Mouse (Mus musculus) spleen, adult 2 months (tissue): ENCODE results near the gene Pigh. TPM values are rescaled to one million over a fixed set of nuclear protein-coding genes. Genes with fewer than 3 reads are reported as not detected.

Experiments used
- DNase-seq, 2 experiments: peaks; one replicate each; pipeline versions ENCODE4 v3.0.0 to v3.0.0-alpha.2; 2012 to 2021; ENCODE audit warnings: low spot score in 2 of 2, low read depth in 1 of 2
- H3K27ac ChIP-seq: fragments of 200-500 bp; 2 replicates; pipeline ENCODE4 v1.5.1; 2012; ENCODE audit warnings: low read length, inconsistent platforms; ENCODE audit not compliant: insufficient read depth
- H3K27me3 ChIP-seq: fragments of 200-500 bp; 2 replicates; pipeline ENCODE4 v1.6.1; 2012; ENCODE audit warnings: mild to moderate bottlenecking, moderate library complexity, low read length, inconsistent platforms; ENCODE audit not compliant: control insufficient read depth, insufficient read depth
- H3K36me3 ChIP-seq: fragments of 200-500 bp; 2 replicates; pipeline ENCODE4 v1.6.1; 2012; ENCODE audit warnings: mild to moderate bottlenecking, low read length, inconsistent platforms; ENCODE audit not compliant: control insufficient read depth, insufficient read depth
- H3K4me1 ChIP-seq: fragments of 200-500 bp; 2 replicates; pipeline ENCODE4 v1.6.1; 2011; ENCODE audit warnings: inconsistent platforms; ENCODE audit not compliant: control insufficient read depth, insufficient read depth, insufficient read length
- H3K4me3 ChIP-seq: fragments of 200-500 bp; 2 replicates; pipeline ENCODE4 v1.5.1; 2011; ENCODE audit warnings: mild to moderate bottlenecking, inconsistent platforms; ENCODE audit not compliant: insufficient read depth, insufficient read length; ENCODE audit errors: extremely low read depth
- CTCF ChIP-seq: fragments of 200-500 bp; IDR thresholded peaks from 2 replicates; pipeline ENCODE4 v1.5.1; 2011; ENCODE audit warnings: mild to moderate bottlenecking, inconsistent platforms; ENCODE audit not compliant: insufficient read depth, insufficient read length, insufficient replicate concordance; ENCODE audit errors: extremely low read depth
- POLR2A ChIP-seq: fragments of 200-500 bp; IDR thresholded peaks from 2 replicates; pipeline ENCODE4 v1.6.1; 2011; ENCODE audit warnings: low read depth, low read length, inconsistent platforms
- WGBS: fragments of 180-500 bp; shearing (Covaris S2); methylation state at CpG from one replicate; pipeline ENCODE4 v1.1.7; 2018; 5-methylcytosine and 5-hydroxymethylcytosine counted together
- polyA plus RNA-seq: library from polyadenylated mRNA; depleted of rRNA; stranded (reverse); fragments of >200 nt; gene quantifications from 2 replicates; pipeline ENCODE4 v1.2.3, GENCODE M21; 2012; rRNA removed

Pigh gene
- polyA plus RNA-seq, 1 experiment = 9.0 TPM

- Histone ChIP-seq H3K36me3 (no peaks in the 10 kb centered on the region), H3K27ac (no peak overlapping the region), H3K4me1 (no peaks in the 10 kb centered on the region), H3K27me3 (no peaks in the 10 kb centered on the region), H3K4me3 (no peak overlapping the region)
- 75% methylated on average over 6 of the region's 6 CpGs for WGBS
- DNase-seq = no peak
- TF ChIP-seq POLR2A = no peak
- TF ChIP-seq CTCF = no peak
Observed at GRCm38 (mm10) chr12:79046171-79046570, 43.3 kb downstream of the Pigh start.

- no peaks in the 10 kb centered on the region for H3K4me1 ChIP-seq
- WGBS = 89% methylated on average over 8 of the region's 8 CpGs
Observed at GRCm38 (mm10) chr12:79044668-79045067, 44.8 kb downstream of the Pigh start.

GRCm38 (mm10) chr12:79041436-79041835 is 48.0 kb downstream of the Pigh start:
- no peaks in the 10 kb centered on the region for H3K4me1 ChIP-seq
- DNase-seq = no peak
- TF ChIP-seq CTCF (no peak), POLR2A (no peak)
- H3K27me3 ChIP-seq = no peaks in the 10 kb centered on the region
- no peak overlapping the region for H3K27ac ChIP-seq
- H3K36me3 ChIP-seq = no peaks in the 10 kb centered on the region
- H3K4me3 ChIP-seq = no peak overlapping the region

More at GRCm38 (mm10) chr12:79044668-79045067, 44.8 kb downstream of the Pigh start:
- DNase-seq = no peak
- TF ChIP-seq CTCF = no peak
- TF ChIP-seq POLR2A = no peak
- H3K4me3 ChIP-seq = no peak overlapping the region
- no peaks in the 10 kb centered on the region for H3K36me3 ChIP-seq
- no peaks in the 10 kb centered on the region for H3K27me3 ChIP-seq
- H3K27ac ChIP-seq = no peak overlapping the region

- no peaks in the 10 kb centered on the region for H3K4me1 ChIP-seq
- no peak overlapping the region for H3K27ac ChIP-seq
- H3K36me3 ChIP-seq = no peaks in the 10 kb centered on the region
- TF ChIP-seq POLR2A (no peak), CTCF (no peak)
- 89% methylated on average over 11 of the region's 11 CpGs for WGBS
- H3K4me3 ChIP-seq = no peak overlapping the region
- DNase-seq = no peak
- no peaks in the 10 kb centered on the region for H3K27me3 ChIP-seq
Observed at GRCm38 (mm10) chr12:79040201-79040827, 49.1 kb downstream of the Pigh start.

DNA sequence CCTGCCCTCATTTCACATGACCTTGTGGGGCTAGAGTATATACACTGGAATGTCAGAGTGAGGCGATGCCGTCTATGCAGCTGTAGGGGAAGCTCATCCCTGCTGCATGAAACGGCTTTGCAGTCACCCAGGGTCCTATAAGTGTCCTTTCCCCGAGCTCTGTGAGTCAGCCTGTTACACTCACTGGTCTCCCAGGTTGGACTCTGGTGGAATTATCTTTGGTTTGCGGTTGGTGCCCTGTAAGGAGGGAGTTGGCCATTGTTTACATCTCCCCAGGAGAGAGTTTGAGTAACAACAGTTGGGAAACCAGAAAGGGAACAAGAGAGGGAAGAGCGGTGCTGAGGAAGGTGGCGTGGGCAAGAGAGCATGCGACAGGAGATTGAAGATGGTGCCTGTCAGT is 49.7 kb downstream of the Pigh start:
- H3K27me3 ChIP-seq = no peaks in the 10 kb centered on the region; the same call in 1 of the 2 replicates
- H3K36me3 ChIP-seq = no peaks in the 10 kb centered on the region
- no peak overlapping the region for H3K4me3 ChIP-seq
- H3K27ac ChIP-seq = no peak overlapping the region
- 91% methylated on average over 8 of the region's 8 CpGs for WGBS
- DNase-seq = no peak
- no peaks in the 10 kb centered on the region for H3K4me1 ChIP-seq
- TF ChIP-seq POLR2A = no peak
- TF ChIP-seq CTCF = no peak

- no peaks in the 10 kb centered on the region for H3K36me3 ChIP-seq
- no peak for TF ChIP-seq POLR2A
- TF ChIP-seq CTCF = no peak
- WGBS = 68% methylated on average over 3 of the region's 3 CpGs
- no peak overlapping the region for H3K27ac ChIP-seq
- H3K4me3 ChIP-seq = no peak overlapping the region
- no peak for DNase-seq
- no peaks in the 10 kb centered on the region for H3K4me1 ChIP-seq
- no peaks in the 10 kb centered on the region; the same call in 1 of the 2 replicates for H3K27me3 ChIP-seq
Observed at GRCm38 (mm10) chr12:79035349-79035748, 54.1 kb downstream of the Pigh start.

GRCm38 (mm10) chr12:79034331-79034730 is 55.1 kb downstream of the Pigh start:
- TF ChIP-seq POLR2A (no peak), CTCF (no peak)
- peaks cover 4% of the 10 kb centered on the region; the same call in 1 of the 2 replicates for H3K4me1 ChIP-seq
- H3K27ac ChIP-seq = no peak overlapping the region
- H3K4me3 ChIP-seq = no peak overlapping the region
- WGBS = 99% methylated on average over 2 of the region's 2 CpGs
- peaks cover 6% of the 10 kb centered on the region for H3K27me3 ChIP-seq
- H3K36me3 ChIP-seq = no peaks in the 10 kb centered on the region
- no peak for DNase-seq

Other genes starting within 250 kb of the Pigh start
- 4.4 and 6.8 TPM in 2 replicates for gene Atp6v1d, start 228.0 kb downstream of the Pigh start, polyA plus RNA-seq
- 5.2 and 6.0 TPM in 2 replicates for gene Eif2s1, start 227.8 kb downstream of the Pigh start, polyA plus RNA-seq
- gene Plek2, start 182.7 kb downstream of the Pigh start, polyA plus RNA-seq = 0.54 and 0.94 TPM in 2 replicates
- gene Tmem229b, start 82.0 kb downstream of the Pigh start, polyA plus RNA-seq = 41.6 and 50.9 TPM in 2 replicates
- 0.22 and 0.28 TPM in 2 replicates for gene Plekhh1, start 60.5 kb downstream of the Pigh start, polyA plus RNA-seq
- gene Arg2, start 41.1 kb upstream of the Pigh start, polyA plus RNA-seq = 0.47 and 0.76 TPM in 2 replicates
- 25.0 and 25.6 TPM in 2 replicates for gene Vti1b, start 83.0 kb upstream of the Pigh start, polyA plus RNA-seq
- gene Rdh11, start 102.6 kb upstream of the Pigh start, polyA plus RNA-seq = 4.3 and 6.0 TPM in 2 replicates
- 6.5 and 7.0 TPM in 2 replicates for gene Rdh12, start 119.3 kb upstream of the Pigh start, polyA plus RNA-seq
- 28.7 and 29.4 TPM in 2 replicates for gene Zfyve26, start 206.7 kb upstream of the Pigh start, polyA plus RNA-seq
- 0.26 and 0.39 TPM in 2 replicates for gene Rad51b, start 207.6 kb upstream of the Pigh start, polyA plus RNA-seq